Mouse (Mus musculus) 416B (cell line): Measurements from ENCODE around the gene Tsr2.

Experiments
- DNase-seq: peaks from one replicate; pipeline ENCODE4 v3.0.0; 2011; ENCODE audit warnings: low read depth

Tsr2 gene

DNA sequence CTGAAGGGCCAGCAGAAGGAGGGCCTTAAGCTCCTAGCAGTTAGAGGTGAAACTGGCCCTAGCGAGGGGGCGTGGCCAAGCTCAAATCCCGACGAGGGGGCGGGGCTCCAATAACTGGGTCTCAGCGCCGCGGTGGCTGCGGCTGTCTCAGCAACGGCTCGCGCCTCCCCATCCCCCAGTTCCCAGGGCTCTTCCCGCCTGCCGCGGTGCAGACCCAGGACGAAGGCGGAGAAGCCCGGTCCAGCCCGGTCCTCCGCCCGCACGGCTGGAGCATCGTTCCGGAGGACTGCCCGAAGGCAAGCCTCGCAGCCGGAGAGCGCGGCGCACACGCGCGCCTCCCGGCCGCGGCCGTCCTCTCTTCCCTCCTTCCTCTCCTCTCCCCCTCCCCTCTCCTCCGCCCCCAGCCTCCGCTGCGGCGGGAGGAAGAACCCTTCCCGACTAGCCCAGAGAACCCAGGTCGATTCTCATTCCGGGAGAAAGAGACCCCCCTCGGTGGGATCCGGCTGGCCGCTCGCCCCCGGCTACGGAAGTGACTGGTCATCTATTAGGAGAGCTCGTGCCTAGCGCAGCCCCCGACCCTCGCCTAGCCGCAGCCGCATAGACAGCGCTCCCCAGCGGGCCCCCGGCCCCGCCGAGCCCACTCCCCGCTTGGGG, 49.4 kb downstream of the Tsr2 start:
- no peak for DNase-seq

- no peak for DNase-seq
Observed at GRCm38 (mm10) chrX:151046321-151046720, 50.0 kb downstream of the Tsr2 start.

DNA sequence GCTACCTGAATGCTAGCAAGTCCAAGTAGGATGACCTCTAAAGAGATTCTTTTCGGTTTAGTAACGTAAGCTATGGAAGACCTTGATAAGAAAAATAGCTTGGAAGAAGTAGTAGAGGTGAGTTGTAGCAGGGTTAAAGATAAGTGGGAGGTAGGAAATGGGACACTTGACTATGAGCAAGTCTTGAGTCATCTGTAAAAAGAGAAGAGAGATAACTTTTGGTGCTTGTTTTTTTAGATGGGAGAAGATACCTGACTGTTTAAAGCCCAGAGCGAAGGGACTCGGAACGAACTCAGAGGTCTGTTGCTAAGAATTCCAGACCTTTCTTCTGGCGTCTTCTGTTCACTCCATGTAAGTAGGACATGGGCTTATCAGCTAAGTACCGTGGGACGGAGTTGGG, 50.5 kb downstream of the Tsr2 start, which contains the start of gene Fgd1:
TSS of gene Fgd1 (plus strand) at position 301 of the 400 bp plus-strand sequence.
- DNase-seq: no peak

DNA sequence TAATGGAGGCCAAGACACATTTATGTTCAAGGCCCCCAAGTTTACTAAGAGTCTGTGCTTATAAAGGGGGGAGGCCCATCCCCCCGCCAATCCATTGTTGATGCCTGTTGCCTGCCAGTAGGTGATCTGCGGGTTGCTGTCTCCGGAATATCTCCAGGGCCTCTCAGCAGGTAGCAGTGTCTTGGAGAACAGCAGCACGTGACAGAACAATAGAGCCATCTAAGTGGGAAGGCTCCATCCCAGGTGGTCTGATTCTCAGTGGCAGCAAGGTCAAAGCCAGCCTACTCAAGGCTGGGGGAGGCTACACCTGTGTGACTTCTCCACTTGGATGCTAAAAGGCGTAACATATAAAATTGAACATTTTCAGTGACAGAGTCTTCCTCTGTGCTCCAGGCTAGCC, 55.1 kb downstream of the Tsr2 start:
- DNase-seq: no peak
